Mouse (Mus musculus) hindbrain, postnatal 0 days (tissue): ENCODE measurements around the gene Ell2. TPM values are rescaled to one million over a fixed set of nuclear protein-coding genes. Genes with fewer than 3 reads are reported as not detected.

Experiments
- ATAC-seq: fragments of 200-750 bp; cut with Nextera tagmentation; 2 replicates; pipeline ENCODE4 v1.8.0; 2017; ENCODE audit warnings: mild to moderate bottlenecking, moderate TSS enrichment, moderate library complexity
- DNase-seq: peaks from one replicate; pipeline ENCODE4 v3.0.0-alpha.2; 2015; ENCODE audit warnings: low spot score
- H3K27ac ChIP-seq: fragments of 300-500 bp; sonication (generic); 2 replicates; pipeline ENCODE4 v1.5.1; 2014; ENCODE audit warnings: mild to moderate bottlenecking
- H3K27me3 ChIP-seq: fragments of 300-500 bp; sonication (generic); 2 replicates; pipeline ENCODE4 v1.6.1; 2014; ENCODE audit warnings: low read length, mixed read lengths; ENCODE audit not compliant: insufficient read depth
- H3K36me3 ChIP-seq: fragments of 300-500 bp; sonication (generic); 2 replicates; pipeline ENCODE4 v1.6.1; 2014; ENCODE audit warnings: low read length, mixed read lengths; ENCODE audit not compliant: insufficient read depth
- H3K4me1 ChIP-seq: fragments of 300-500 bp; sonication (generic); 2 replicates; pipeline ENCODE4 v1.6.1; 2014; ENCODE audit warnings: antibody characterized with exemption, low read length, mixed read lengths; ENCODE audit not compliant: insufficient read depth
- H3K4me2 ChIP-seq: fragments of 300-500 bp; sonication (generic); 2 replicates; pipeline ENCODE4 v1.6.1; 2014; ENCODE audit warnings: low read depth, mild to moderate bottlenecking, low read length, moderate library complexity, mixed read lengths
- H3K4me3 ChIP-seq: fragments of 300-500 bp; sonication (generic); 2 replicates; pipeline ENCODE4 v1.5.1; 2014; ENCODE audit warnings: low read length
- H3K9ac ChIP-seq: fragments of 300-500 bp; sonication (generic); replicated peaks from 2 replicates; pipeline ENCODE4 v1.6.1; 2014; ENCODE audit warnings: mild to moderate bottlenecking, low read length, moderate library complexity, mixed read lengths
- H3K9me3 ChIP-seq: fragments of 300-500 bp; sonication (generic); 2 replicates; pipeline ENCODE4 v1.6.1; 2016; ENCODE audit warnings: low read length, mixed read lengths
- CTCF ChIP-seq: IDR thresholded peaks from 2 replicates; pipeline ENCODE4 v1.5.1; 2016; ENCODE audit warnings: antibody characterized with exemption, control low read depth, low read depth
- polyA plus RNA-seq: library from polyadenylated mRNA; unstranded; fragments of >200 nt; fragmentation: Nextera tagmentation; extraction: Ambion mirVana; gene quantifications from 2 replicates; pipeline ENCODE4 v1.2.1, GENCODE M21; 2015
- total RNA-seq: library from RNA; depleted of rRNA; stranded (reverse); fragments of >200 nt; gene quantifications from 2 replicates; pipeline ENCODE4 v1.2.3, GENCODE M21; 2014; rRNA removed

The Ell2 gene
- total and polyA plus RNA-seq, 2 experiments from 2014 or later: 2.1 to 2.6 TPM

DNA sequence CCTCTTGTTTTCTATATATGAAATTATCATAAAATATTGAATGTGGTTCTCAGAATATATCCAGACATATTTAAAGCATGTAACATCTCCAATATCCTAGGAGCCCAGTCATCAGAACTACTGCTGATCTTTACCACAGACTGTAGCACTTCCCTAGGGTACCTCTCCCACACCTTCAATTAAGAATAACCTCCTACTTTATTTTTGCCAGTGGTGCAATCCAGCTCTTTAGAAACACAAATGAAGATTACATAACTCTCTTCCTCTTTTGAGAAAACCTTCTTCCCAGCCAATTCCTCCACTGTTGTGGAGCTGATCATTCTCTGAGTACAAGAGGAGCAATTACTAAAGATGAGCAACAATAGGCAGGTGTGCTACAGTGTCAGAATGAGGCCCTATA lies 113.3 kb downstream of the Ell2 start:
- ATAC-seq: no peak
- Histone ChIP-seq H3K9me3 (no peaks in the 10 kb centered on the region), H3K27ac (no peak overlapping the region), H3K4me3 (no peak overlapping the region), H3K9ac (no peak overlapping the region), H3K27me3 (no peaks in the 10 kb centered on the region), H3K4me1 (no peaks in the 10 kb centered on the region), H3K36me3 (no peaks in the 10 kb centered on the region), H3K4me2 (no peak overlapping the region)
- no peak for DNase-seq
- TF ChIP-seq CTCF: no peak

Other genes with a start within 250 kb of the Ell2 start
- 69.6 and 69.7 TPM in 2 replicates for gene Glrx, start 133.1 kb downstream of the Ell2 start, total RNA-seq
- gene Glrx, start 133.1 kb downstream of the Ell2 start, polyA plus RNA-seq: 103 TPM in 2 replicates
- 30.8 and 34.9 TPM in 2 replicates for gene Rhobtb3, start 237.2 kb downstream of the Ell2 start, total RNA-seq
- 14.1 and 14.2 TPM in 2 replicates for gene Rhobtb3, start 237.2 kb downstream of the Ell2 start, polyA plus RNA-seq